In the genomic region with DNA sequence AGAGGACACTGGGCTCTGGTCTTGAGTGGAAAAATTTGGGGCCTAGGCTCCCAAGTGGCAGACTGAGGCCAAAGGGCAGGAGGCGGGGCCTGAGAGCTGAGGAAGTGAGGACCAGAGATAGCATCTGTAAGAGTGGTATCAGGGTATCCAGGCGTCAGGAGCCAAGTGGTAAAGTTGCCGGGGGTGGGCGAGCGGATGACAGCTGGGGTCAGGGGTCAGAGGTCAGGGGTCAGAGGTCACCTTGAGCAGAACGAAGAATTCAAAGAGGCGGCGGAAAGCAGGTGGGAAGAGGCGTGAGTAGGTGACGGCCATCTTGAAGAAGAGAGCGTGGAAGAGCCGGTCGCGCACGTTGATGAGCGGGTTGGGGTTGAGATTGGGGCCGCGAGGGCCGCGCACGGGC, we compare ENCODE assay signal across 8 mouse cellular contexts. TPM values are rescaled to one million over a fixed set of nuclear protein-coding genes. Genes with fewer than 3 reads are reported as not detected.
DNase-seq lines count a peak whose midpoint lies in the region; ATAC-seq lines count a peak whose summit lies in the region.

No protein-coding gene starts in this region.

- peak overlapping the region; percentile 83 for H3K4me3 ChIP-seq in forebrain, embryonic 16.5 days (replicated peaks; ENCODE audit: low read length)
- H3K4me3 ChIP-seq in hindbrain, embryonic 11.5 days (ENCODE audit: low read depth, low read length): peak overlapping the region; percentile 66

- WGBS in forebrain, embryonic 16.5 days: 1% methylated on average over 21 of the region's 21 CpGs
- WGBS in hindbrain, embryonic 11.5 days: 2% methylated on average over 16 of the region's 21 CpGs

- H3K27ac ChIP-seq in forebrain, embryonic 16.5 days (ENCODE audit: low read length): peak overlapping the region; percentile 96
- peak overlapping the region; percentile 92 for H3K27ac ChIP-seq in hindbrain, embryonic 11.5 days (ENCODE audit: low read depth, low read length)

- DNase-seq in ES-CJ7 (ENCODE audit: low read depth, low spot score): peak; percentile 77
- peak; percentile 66 for DNase-seq in c-Kit-positive CD71-positive TER-119-negative erythroid progenitor cells, embryonic 14.5 days (ENCODE audit: low read depth)
- DNase-seq in hindbrain, embryonic 11.5 days (ENCODE audit: low spot score): peak; percentile 78
- peak; percentile 58 to 65 for DNase-seq in layer of hippocampus, postnatal 36 days
- DNase-seq in lung, postnatal 14 days: peak; percentile 56
- DNase-seq in retina, embryonic 14.5 days (ENCODE audit: low spot score): peak; percentile 61
- peak; percentile 61 to 81 for DNase-seq in thymus, postnatal 36 days

- H3K36me3 ChIP-seq in forebrain, embryonic 16.5 days (ENCODE audit: control insufficient read depth, insufficient read depth): 0 out of 2 replicates have a peak, but pooled peaks cover 4% of the 10 kb centered on the region
- H3K36me3 ChIP-seq in hindbrain, embryonic 11.5 days (ENCODE audit: control insufficient read depth, insufficient read depth, low read length): peaks cover 6% of the 10 kb centered on the region; the same call in 1 of the 2 replicates

- H3K9ac ChIP-seq in forebrain, embryonic 16.5 days (replicated peaks; ENCODE audit: low read depth, low read length): peak overlapping the region; percentile 89
- peak overlapping the region; percentile 86 for H3K9ac ChIP-seq in hindbrain, embryonic 11.5 days (ENCODE audit: low read depth, low read length)

- peak overlapping the region; percentile 99 for H3K4me2 ChIP-seq in forebrain, embryonic 16.5 days (ENCODE audit: low read length)
- peak overlapping the region; percentile 73 for H3K4me2 ChIP-seq in hindbrain, embryonic 11.5 days (replicated peaks; ENCODE audit: low read depth, low read length)

- peaks cover 18% of the 10 kb centered on the region for H3K27me3 ChIP-seq in forebrain, embryonic 16.5 days (replicated peaks; ENCODE audit: control insufficient read depth, insufficient read depth, low read length)
- peaks cover 20% of the 10 kb centered on the region for H3K27me3 ChIP-seq in hindbrain, embryonic 11.5 days (ENCODE audit: control insufficient read depth, insufficient read depth, low read length)

- H3K9me3 ChIP-seq in forebrain, embryonic 16.5 days (ENCODE audit: control insufficient read depth, low read length): no peaks in the 10 kb centered on the region
- H3K9me3 ChIP-seq in hindbrain, embryonic 11.5 days (ENCODE audit: control insufficient read depth, low read length): no peaks in the 10 kb centered on the region

- H3K4me1 ChIP-seq in forebrain, embryonic 16.5 days (replicated peaks; ENCODE audit: control insufficient read depth, insufficient read depth, low read length): peaks cover 40% of the 10 kb centered on the region
- H3K4me1 ChIP-seq in hindbrain, embryonic 11.5 days (replicated peaks; ENCODE audit: control insufficient read depth, insufficient read depth, low read length): peaks cover 9% of the 10 kb centered on the region

- ATAC-seq in forebrain, embryonic 16.5 days: no peak
- ATAC-seq in hindbrain, embryonic 11.5 days (ENCODE audit: low FRiP score): peak; percentile 13; the same call in 1 of the 2 replicates

RNA-seq across cellular contexts. Expression of gene Tmem259, which starts 0.5 kb away (rescaled TPM):
- 12.3 and 12.8 TPM in 2 replicates for polyA plus RNA-seq in forebrain, embryonic 16.5 days (2015; fragmentation: Nextera tagmentation; extraction: Ambion mirVana)
- polyA plus RNA-seq in hindbrain, embryonic 11.5 days (2014; fragmentation: Nextera tagmentation; extraction: Ambion mirVana): 14.6 and 16.1 TPM in 2 replicates
- total RNA-seq in layer of hippocampus, postnatal 36 days (2021): 100 to 1,000 TPM; 117 to 124 TPM

RNA-seq across cellular contexts. Expression of gene Cnn2, which starts 4.7 kb away (rescaled TPM):
- polyA plus RNA-seq in forebrain, embryonic 16.5 days (2015; fragmentation: Nextera tagmentation; extraction: Ambion mirVana): 30.5 and 31.3 TPM in 2 replicates
- polyA plus RNA-seq in hindbrain, embryonic 11.5 days (2014; fragmentation: Nextera tagmentation; extraction: Ambion mirVana): 180 and 221 TPM in 2 replicates
- 1 to 10 TPM; 5.5 to 6.6 TPM for total RNA-seq in layer of hippocampus, postnatal 36 days (2021)

RNA-seq across cellular contexts. Expression of gene Abca7, which starts 12.6 kb away (rescaled TPM):
- polyA plus RNA-seq in forebrain, embryonic 16.5 days (2015; fragmentation: Nextera tagmentation; extraction: Ambion mirVana): 3.9 and 4.7 TPM in 2 replicates
- 2.6 TPM in 2 replicates for polyA plus RNA-seq in hindbrain, embryonic 11.5 days (2014; fragmentation: Nextera tagmentation; extraction: Ambion mirVana)
- 10 to 100 TPM; 10.9 to 11.0 TPM for total RNA-seq in layer of hippocampus, postnatal 36 days (2021)

RNA-seq across cellular contexts. Expression of gene Grin3b, which starts 13.2 kb away (rescaled TPM):
- polyA plus RNA-seq in forebrain, embryonic 16.5 days (2015; fragmentation: Nextera tagmentation; extraction: Ambion mirVana): 0.29 and 0.60 TPM in 2 replicates
- polyA plus RNA-seq in hindbrain, embryonic 11.5 days (2014; fragmentation: Nextera tagmentation; extraction: Ambion mirVana): 0.29 and 0.49 TPM in 2 replicates
- under 1 TPM; 0.10 TPM for total RNA-seq in layer of hippocampus, postnatal 36 days (2021)

RNA-seq across cellular contexts. Expression of gene Wdr18, which starts 23.7 kb away (rescaled TPM):
- polyA plus RNA-seq in forebrain, embryonic 16.5 days (2015; fragmentation: Nextera tagmentation; extraction: Ambion mirVana): 81.8 and 97.7 TPM in 2 replicates
- 94.7 and 102 TPM in 2 replicates for polyA plus RNA-seq in hindbrain, embryonic 11.5 days (2014; fragmentation: Nextera tagmentation; extraction: Ambion mirVana)
- total RNA-seq in layer of hippocampus, postnatal 36 days (2021): 10 to 100 TPM; 43.2 to 48.2 TPM
